Comparison of ENCODE assay signal across 9 mouse cellular contexts in genomic region chr19:37013461-37013860, GRCm38 (mm10).
"Had no signal": no experiment of that assay in that cellular context is flagged by ENCODE, and none has a peak within 500 bp of the region (broad histone marks: within the 10 kb centered on the region; RNA-seq: fewer than 3 reads in every experiment).

No protein-coding gene starts in this region.

- H3K9me3 ChIP-seq: intestine, embryonic 15.5 days had no signal

- ATAC-seq: intestine, embryonic 15.5 days; midbrain, embryonic 13.5 days had no signal

- DNase-seq: left cerebral cortex, postnatal 4 days; lung, adult 18-20 months; right cerebral cortex, postnatal 14 days; thymus, postnatal 36 days had no signal

- H3K27me3 ChIP-seq: intestine, embryonic 15.5 days; limb, embryonic 13.5 days; midbrain, embryonic 13.5 days had no signal

- H3K4me1 ChIP-seq: limb, embryonic 13.5 days had no signal

- H3K4me2 ChIP-seq: intestine, embryonic 15.5 days; limb, embryonic 13.5 days; midbrain, embryonic 13.5 days had no signal

- H3K4me3 ChIP-seq: intestine, embryonic 15.5 days; layer of hippocampus, adult 2 months; limb, embryonic 13.5 days; midbrain, embryonic 13.5 days had no signal

- H3K9ac ChIP-seq: intestine, embryonic 15.5 days; limb, embryonic 13.5 days; liver, embryonic 14.5 days; midbrain, embryonic 13.5 days had no signal

- H3K27ac ChIP-seq: intestine, embryonic 15.5 days; layer of hippocampus, adult 2 months; limb, embryonic 13.5 days; liver, embryonic 14.5 days; midbrain, embryonic 13.5 days had no signal
